Mouse (Mus musculus) kidney, embryonic 15.5 days (tissue): ENCODE measurements at regions not wholly inside any gene's neighbourhood (a gene's known extent, or its start where the extent isn't known, plus 50 kb on each side); places are given as distances from the start of the nearest gene placed in this dataset.

ENCODE experiments used
- ATAC-seq: fragments of 200-750 bp; cut with Nextera tagmentation; replicated peaks from 2 replicates; pipeline ENCODE4 v1.8.0; 2017; ENCODE audit warnings: moderate TSS enrichment; ENCODE audit not compliant: low FRiP score
- H3K27ac ChIP-seq: fragments of 300-500 bp; sonication (generic); 2 replicates; pipeline ENCODE4 v1.5.1; 2015; ENCODE audit warnings: mild to moderate bottlenecking, inconsistent platforms
- H3K27me3 ChIP-seq: fragments of 300-500 bp; sonication (generic); 2 replicates; pipeline ENCODE4 v1.6.1; 2015; ENCODE audit warnings: inconsistent platforms
- H3K36me3 ChIP-seq: fragments of 300-500 bp; sonication (generic); 2 replicates; pipeline ENCODE4 v1.6.1; 2015; ENCODE audit warnings: inconsistent platforms
- H3K4me1 ChIP-seq: fragments of 300-500 bp; sonication (generic); 2 replicates; pipeline ENCODE4 v1.6.1; 2015; ENCODE audit warnings: inconsistent platforms
- H3K4me2 ChIP-seq: fragments of 300-500 bp; sonication (generic); 2 replicates; pipeline ENCODE4 v1.6.1; 2015; ENCODE audit warnings: moderate library complexity, mild to moderate bottlenecking, inconsistent platforms
- H3K4me3 ChIP-seq: fragments of 300-500 bp; sonication (generic); replicated peaks from 2 replicates; pipeline ENCODE4 v1.5.1; 2015; ENCODE audit warnings: mild to moderate bottlenecking, inconsistent platforms
- H3K9ac ChIP-seq: fragments of 300-500 bp; sonication (generic); 2 replicates; pipeline ENCODE4 v1.6.1; 2015; ENCODE audit warnings: mild to moderate bottlenecking, inconsistent platforms
- H3K9me3 ChIP-seq: fragments of 300-500 bp; sonication (generic); replicated peaks from 2 replicates; pipeline ENCODE4 v1.6.1; 2016; ENCODE audit warnings: inconsistent platforms
- WGBS: fragments of 180-500 bp; shearing (Covaris S2); methylation state at CpG from one replicate; pipeline ENCODE4 v1.1.7; 2015; ENCODE audit warnings: mixed read lengths; 5-methylcytosine and 5-hydroxymethylcytosine counted together

DNA sequence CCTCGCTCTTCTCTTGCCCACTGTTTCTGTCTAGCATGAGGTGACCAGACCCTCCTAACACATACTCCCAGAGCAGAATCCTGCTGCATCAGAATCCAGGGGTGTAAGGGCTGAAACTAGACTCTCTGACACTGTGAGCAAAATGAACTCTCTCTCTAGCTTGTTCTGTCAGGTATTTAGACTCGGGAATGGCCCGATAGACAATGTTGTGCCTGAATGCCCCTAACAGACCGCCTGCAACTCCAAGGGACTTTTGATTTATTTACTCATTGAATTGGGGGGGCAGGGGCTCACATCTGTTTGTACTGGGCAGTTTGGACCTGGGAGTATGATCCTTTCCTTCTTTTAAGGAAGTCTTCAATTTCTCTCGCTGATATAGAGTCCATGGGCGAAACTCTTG, 469.3 kb upstream of the Trpc7 start:
- H3K27ac ChIP-seq = no peak overlapping the region
- H3K9ac ChIP-seq = no peak overlapping the region
- H3K4me1 ChIP-seq = no peaks in the 10 kb centered on the region
- ATAC-seq = no peak
- H3K36me3 ChIP-seq = no peaks in the 10 kb centered on the region
- WGBS = 66% methylated on average over 6 of the region's 6 CpGs
- no peaks in the 10 kb centered on the region for H3K27me3 ChIP-seq
- H3K4me2 ChIP-seq = no peak overlapping the region
- H3K9me3 ChIP-seq = no peaks in the 10 kb centered on the region
- H3K4me3 ChIP-seq = no peak overlapping the region

DNA sequence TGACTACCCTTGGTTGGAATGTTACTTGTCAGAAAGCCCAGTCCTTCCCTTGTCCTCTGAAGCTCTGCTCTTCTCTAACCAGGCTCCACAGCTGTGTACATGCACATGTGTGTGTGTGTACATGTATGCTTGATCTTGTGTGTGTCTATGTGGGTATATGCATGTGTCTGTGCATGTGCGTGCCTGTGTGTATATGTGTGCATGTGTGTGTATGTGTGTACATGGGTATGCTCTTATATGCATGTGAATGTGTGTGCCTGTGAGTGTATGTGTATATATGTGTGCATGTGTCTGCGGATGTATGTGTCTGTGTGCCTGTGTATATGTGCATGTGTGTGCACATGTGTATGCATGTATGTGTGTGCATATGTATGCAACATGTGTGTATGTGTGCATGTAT, 468.6 kb upstream of the Trpc7 start:
- 96% methylated on average over 2 of the region's 2 CpGs for WGBS
- no peak overlapping the region for H3K4me3 ChIP-seq

DNA sequence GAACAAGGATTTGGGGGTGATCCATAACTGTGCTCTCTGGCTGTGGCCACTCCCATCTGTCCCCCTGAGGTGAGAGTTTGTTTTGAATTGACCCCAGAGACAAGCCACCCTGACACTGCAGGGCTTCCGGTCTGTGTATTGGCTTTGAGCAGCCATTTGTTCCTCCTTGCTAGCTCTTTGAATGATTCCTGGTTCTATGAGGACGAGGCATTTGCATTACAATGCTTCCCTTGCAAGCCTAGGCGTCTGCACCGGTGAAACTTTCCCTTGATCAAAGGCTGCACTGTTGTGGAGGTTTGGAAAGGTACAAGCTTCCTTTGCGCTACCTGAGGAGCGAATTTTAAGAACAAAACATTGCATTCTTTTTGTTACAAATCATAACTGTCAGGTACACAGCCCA, 466.8 kb upstream of the Trpc7 start:
- Histone ChIP-seq H3K9ac (no peak overlapping the region), H3K27ac (no peak overlapping the region), H3K9me3 (no peaks in the 10 kb centered on the region), H3K4me2 (no peak overlapping the region), H3K27me3 (no peaks in the 10 kb centered on the region), H3K36me3 (no peaks in the 10 kb centered on the region), H3K4me1 (no peaks in the 10 kb centered on the region), H3K4me3 (no peak overlapping the region)
- WGBS = 29% methylated on average over 6 of the region's 6 CpGs
- no peak for ATAC-seq

More for the DNA sequence above, 468.6 kb upstream of the Trpc7 start:
- Histone ChIP-seq H3K9ac (no peak overlapping the region), H3K27ac (no peak overlapping the region), H3K27me3 (no peaks in the 10 kb centered on the region), H3K4me2 (no peak overlapping the region), H3K4me1 (no peaks in the 10 kb centered on the region), H3K9me3 (no peaks in the 10 kb centered on the region), H3K36me3 (no peaks in the 10 kb centered on the region)
- no peak for ATAC-seq

DNA sequence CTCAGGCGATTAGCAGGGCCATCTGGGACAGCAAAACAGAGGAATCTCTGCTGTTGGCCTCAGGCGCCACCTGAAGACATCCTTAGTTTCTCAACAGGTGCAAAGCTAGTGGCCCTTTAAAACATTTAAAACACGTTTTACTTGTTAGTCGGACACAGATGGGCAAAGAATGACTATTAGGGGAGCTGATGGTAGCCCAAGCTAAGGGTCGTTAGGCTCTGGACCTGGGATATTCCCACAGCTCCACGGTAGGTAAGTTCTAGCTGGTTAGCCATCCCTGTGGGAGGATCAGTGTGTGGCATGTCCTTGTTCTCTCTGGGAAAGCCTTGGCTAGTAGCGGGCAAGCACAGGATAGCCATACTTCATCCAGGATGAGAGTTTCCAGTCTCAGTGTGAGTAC, 465.5 kb upstream of the Trpc7 start:
- H3K9ac ChIP-seq = no peak overlapping the region
- H3K4me2 ChIP-seq = no peak overlapping the region
- H3K4me3 ChIP-seq = no peak overlapping the region
- WGBS = 74% methylated on average over 7 of the region's 7 CpGs
- no peaks in the 10 kb centered on the region for H3K36me3 ChIP-seq
- H3K27me3 ChIP-seq = no peaks in the 10 kb centered on the region
- no peaks in the 10 kb centered on the region for H3K4me1 ChIP-seq
- ATAC-seq = no peak
- no peak overlapping the region for H3K27ac ChIP-seq
- H3K9me3 ChIP-seq = no peaks in the 10 kb centered on the region

DNA sequence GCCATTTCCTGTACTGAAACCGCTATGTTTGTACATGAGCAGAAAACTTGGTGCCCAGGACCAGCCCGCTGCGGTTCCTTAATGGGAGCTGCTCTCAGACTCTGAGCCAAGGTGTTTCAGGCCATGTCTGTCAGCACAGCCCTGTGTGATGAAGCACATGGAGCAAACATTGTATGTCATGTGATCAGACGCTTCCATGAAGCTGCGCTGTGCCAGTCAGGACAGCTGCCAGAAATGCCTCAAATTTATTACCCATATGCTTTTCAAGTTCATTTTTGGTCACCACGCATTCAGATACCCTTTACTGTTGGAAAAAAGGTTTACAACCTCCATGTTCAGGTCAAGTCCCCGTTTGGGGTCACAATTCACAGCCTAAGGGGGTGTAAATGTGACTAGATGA, 458.8 kb upstream of the Trpc7 start:
- Histone ChIP-seq H3K9me3 (no peaks in the 10 kb centered on the region), H3K36me3 (no peaks in the 10 kb centered on the region), H3K4me1 (no peaks in the 10 kb centered on the region), H3K27ac (no peak overlapping the region), H3K4me2 (no peak overlapping the region), H3K4me3 (no peak overlapping the region), H3K27me3 (no peaks in the 10 kb centered on the region), H3K9ac (no peak overlapping the region)
- no peak for ATAC-seq
- 75% methylated on average over 7 of the region's 7 CpGs for WGBS

DNA sequence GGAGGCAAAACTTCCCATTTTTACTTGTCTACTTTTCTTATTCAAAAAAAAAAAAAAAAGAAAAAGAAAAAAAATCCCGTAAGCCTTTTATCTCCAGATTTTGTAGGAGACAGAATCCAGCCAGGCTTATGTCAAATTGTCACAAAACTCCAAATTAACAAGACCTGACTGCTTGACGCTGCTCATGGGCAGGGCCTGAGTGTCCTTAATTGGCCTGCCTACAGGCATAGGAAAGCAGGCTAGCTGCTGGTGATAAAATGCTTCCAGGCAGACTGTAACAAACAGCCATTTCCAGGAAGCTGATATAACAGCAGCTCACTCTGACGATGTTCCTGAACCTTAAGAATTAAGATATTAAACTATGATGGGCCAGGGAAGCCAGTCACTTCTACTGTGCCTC, 458.2 kb upstream of the Trpc7 start:
- WGBS = 48% methylated on average over 3 of the region's 3 CpGs

DNA sequence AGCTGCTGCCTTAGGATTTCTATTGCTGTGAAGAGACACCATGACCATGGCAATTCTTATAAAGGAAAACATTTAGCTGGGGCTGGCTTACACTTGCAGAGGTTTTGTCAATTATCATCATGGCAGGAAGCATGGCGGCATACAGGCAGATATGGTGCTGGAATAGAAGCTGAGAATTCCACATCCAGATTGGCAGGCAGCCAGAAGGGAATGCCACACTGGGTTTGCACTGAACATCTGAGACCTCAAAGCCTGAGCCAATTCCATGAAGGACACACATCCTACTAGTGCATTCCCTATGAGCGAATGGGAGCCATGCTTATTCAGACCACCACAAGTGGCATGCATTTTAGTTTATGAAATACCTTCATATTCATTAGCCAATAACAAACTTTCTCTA, 455.0 kb upstream of the Trpc7 start:
- Histone ChIP-seq H3K4me2 (no peak overlapping the region), H3K36me3 (no peaks in the 10 kb centered on the region), H3K4me1 (no peaks in the 10 kb centered on the region), H3K27me3 (no peaks in the 10 kb centered on the region), H3K9ac (no peak overlapping the region), H3K4me3 (no peak overlapping the region), H3K27ac (no peak overlapping the region), H3K9me3 (no peaks in the 10 kb centered on the region)
- WGBS = 87% methylated on average over 2 of the region's 2 CpGs
- no peak for ATAC-seq

More for the DNA sequence above, 458.2 kb upstream of the Trpc7 start:
- Histone ChIP-seq H3K4me2 (no peak overlapping the region), H3K9me3 (no peaks in the 10 kb centered on the region), H3K9ac (no peak overlapping the region), H3K36me3 (no peaks in the 10 kb centered on the region), H3K27ac (no peak overlapping the region), H3K4me3 (no peak overlapping the region), H3K27me3 (no peaks in the 10 kb centered on the region), H3K4me1 (no peaks in the 10 kb centered on the region)
- ATAC-seq = no peak

DNA sequence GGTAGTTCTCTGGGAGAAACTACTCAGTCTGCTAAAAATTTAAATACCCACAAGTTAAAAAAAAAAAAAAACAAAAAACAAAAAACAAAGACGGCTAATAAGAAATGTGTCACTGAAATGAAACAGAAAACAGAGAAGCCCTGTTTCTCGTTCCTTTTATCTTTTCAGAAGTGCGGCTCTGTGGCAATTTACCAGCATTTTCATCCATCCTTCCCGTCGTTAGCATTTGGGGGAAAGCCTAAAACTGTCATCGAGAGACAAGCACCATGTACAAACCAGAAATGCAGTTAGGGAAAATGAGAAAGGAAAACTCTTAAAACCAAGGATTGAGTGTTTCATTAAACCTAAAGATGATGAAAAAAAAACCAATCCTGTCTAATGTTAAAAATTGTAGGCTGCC, 442.9 kb upstream of the Trpc7 start:
- 71% methylated on average over 6 of the region's 6 CpGs for WGBS
- Histone ChIP-seq H3K9me3 (no peaks in the 10 kb centered on the region), H3K4me1 (no peaks in the 10 kb centered on the region), H3K27ac (no peak overlapping the region), H3K4me3 (no peak overlapping the region), H3K4me2 (no peak overlapping the region), H3K27me3 (no peaks in the 10 kb centered on the region), H3K36me3 (no peaks in the 10 kb centered on the region), H3K9ac (no peak overlapping the region)
- no peak for ATAC-seq

DNA sequence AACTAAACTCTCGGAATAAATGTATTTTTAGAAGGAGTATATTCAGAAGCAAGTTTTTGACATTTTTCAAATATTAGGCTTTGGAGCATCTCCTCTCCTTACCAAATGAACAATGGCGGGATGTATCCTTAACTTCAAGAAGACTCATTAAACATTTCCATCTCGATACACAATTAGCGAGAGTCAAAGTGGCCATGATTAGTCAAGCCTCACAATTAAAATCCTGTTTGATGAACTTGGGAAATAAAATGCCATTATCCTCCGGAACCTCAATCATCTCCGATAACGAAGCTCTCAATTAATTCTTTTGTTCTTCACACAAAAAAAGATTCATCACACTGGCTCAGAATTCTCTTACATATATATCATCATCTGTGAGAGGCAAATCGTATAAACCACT, 440.8 kb upstream of the Trpc7 start:
- Histone ChIP-seq H3K9me3 (no peaks in the 10 kb centered on the region), H3K4me1 (no peaks in the 10 kb centered on the region), H3K9ac (no peak overlapping the region), H3K36me3 (no peaks in the 10 kb centered on the region), H3K4me2 (no peak overlapping the region), H3K4me3 (no peak overlapping the region), H3K27ac (no peak overlapping the region), H3K27me3 (no peaks in the 10 kb centered on the region)
- ATAC-seq = no peak
- WGBS = 94% methylated on average over 8 of the region's 8 CpGs

DNA sequence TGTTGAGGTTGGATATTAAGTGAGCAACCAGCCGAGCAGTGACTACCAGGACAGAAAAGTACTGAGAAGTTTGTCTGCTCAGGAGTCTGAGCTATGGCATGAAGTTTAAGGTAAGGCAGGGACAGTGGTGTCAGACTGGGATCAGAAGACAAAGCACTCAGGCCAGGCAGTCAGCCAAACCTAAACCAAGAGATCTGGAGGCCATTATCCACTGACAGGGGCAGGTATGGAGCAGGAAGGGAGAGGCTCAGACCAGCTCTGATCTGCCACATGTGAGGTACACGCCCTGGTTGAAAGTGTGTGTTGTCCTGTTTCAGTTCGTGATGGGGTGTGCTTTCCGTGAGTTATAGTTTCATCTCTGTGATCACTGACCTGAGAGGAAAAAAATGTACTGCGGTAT, 437.2 kb upstream of the Trpc7 start:
- 73% methylated on average over 5 of the region's 5 CpGs for WGBS
- no peak overlapping the region for H3K9ac ChIP-seq
- no peaks in the 10 kb centered on the region for H3K36me3 ChIP-seq
- no peaks in the 10 kb centered on the region for H3K27me3 ChIP-seq
- H3K4me2 ChIP-seq = no peak overlapping the region
- no peak overlapping the region for H3K4me3 ChIP-seq
- H3K27ac ChIP-seq = no peak overlapping the region
- H3K9me3 ChIP-seq = no peaks in the 10 kb centered on the region
- H3K4me1 ChIP-seq = no peaks in the 10 kb centered on the region
- no peak for ATAC-seq

DNA sequence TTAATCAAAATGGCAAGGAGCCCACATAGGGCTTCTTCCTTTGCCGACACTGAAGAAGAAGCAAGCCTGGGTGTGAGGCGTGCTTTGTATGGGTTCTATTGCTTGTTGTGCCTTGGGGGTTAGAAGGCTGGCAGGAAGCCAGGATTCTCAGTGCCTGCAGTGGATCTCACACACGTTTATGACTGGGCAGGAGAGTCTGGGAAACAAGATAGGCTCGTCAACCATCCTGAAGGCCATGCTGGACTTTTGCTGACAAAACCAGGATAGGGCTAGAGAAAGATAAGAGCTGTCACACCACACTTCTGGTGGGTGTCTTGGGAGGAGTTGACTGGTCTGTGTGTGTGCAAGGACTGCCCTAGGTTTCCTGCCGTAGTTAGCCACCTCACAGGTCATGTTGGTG, 436.1 kb upstream of the Trpc7 start:
- Histone ChIP-seq H3K36me3 (no peaks in the 10 kb centered on the region), H3K4me3 (no peak overlapping the region), H3K27ac (no peak overlapping the region), H3K27me3 (no peaks in the 10 kb centered on the region), H3K9me3 (no peaks in the 10 kb centered on the region), H3K4me2 (no peak overlapping the region), H3K9ac (no peak overlapping the region), H3K4me1 (no peaks in the 10 kb centered on the region)
- no peak for ATAC-seq
- 65% methylated on average over 5 of the region's 5 CpGs for WGBS

DNA sequence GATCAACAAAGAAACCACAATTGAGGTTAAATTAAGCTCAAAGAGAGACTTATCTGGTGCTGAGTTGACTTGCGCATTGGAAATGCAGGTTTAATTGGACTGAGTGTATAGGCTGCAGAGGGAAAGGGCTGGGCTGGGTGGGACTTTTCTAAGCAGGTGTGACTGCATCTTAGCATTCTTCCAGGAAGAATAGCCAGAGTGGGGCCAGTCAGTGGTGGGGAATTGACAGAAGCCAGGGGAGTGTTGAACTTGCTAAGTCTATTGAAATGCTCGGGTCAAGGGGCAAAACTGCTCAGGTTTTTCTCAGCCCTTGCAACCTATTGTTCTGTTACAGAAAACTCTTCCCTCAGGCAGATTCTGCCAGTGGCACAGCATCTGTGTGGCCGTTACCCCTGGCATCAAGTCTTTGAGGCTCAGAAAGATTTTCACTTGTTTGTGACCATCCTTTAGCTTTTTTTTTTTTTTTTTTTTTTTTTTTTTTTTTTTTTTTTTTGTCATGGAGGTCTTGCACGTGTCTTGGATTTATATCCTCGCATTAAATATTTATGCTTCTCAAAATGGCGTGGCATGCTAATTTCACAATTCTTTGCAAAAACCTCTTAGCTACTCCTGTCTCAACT, 429.6 kb upstream of the Trpc7 start:
- Histone ChIP-seq H3K9ac (no peak overlapping the region), H3K4me2 (no peak overlapping the region), H3K9me3 (no peaks in the 10 kb centered on the region), H3K27ac (no peak overlapping the region), H3K27me3 (no peaks in the 10 kb centered on the region), H3K4me3 (no peak overlapping the region), H3K4me1 (no peaks in the 10 kb centered on the region), H3K36me3 (no peaks in the 10 kb centered on the region)
- ATAC-seq = no peak
- 79% methylated on average over 6 of the region's 6 CpGs for WGBS

DNA sequence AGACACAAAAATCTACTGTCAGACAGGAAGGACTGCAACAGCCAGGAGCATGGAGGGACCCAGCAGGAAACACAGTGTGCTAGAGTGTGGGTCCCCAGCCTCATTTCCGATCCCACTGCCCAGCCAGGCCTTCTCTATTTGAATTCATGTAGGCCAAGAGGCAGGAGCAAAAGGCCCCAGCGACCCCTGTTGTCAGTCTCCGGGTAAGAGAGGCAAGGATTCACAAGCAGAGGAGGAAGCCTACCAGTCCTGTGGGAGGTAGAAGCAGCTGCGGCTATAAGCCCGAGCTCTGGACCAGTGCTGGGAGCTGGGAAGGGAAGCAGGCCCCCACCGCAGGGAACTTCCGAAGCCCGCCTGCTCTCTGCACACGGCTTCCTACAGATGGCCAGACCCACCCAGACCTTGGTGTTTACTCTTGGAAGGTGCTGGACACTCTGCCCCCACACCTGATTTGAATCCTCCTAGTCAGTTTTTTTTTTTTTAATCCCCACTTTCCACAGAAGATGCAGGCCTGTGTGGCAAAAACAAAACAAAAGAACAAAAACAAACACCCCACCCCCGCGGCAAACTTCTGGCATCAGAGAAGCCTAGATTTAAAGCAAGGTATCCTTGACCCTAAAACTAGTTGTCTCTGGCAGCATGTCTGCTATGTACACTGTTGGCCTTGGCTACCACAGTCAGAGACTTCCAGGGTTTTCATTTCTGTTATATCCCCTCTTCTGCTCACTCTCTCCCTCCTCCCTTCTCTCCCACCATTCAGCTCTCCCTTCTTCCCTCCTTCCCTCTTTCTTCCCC, 420.6 kb upstream of the Trpc7 start:
- 0 out of 2 replicates have a peak, but pooled peaks cover 4% of the 10 kb centered on the region for H3K4me1 ChIP-seq
- no peak overlapping the region for H3K4me2 ChIP-seq
- no peaks in the 10 kb centered on the region for H3K9me3 ChIP-seq
- H3K27ac ChIP-seq = no peak overlapping the region
- no peaks in the 10 kb centered on the region; the same call in 1 of the 2 replicates for H3K27me3 ChIP-seq
- H3K4me3 ChIP-seq = no peak overlapping the region
- WGBS = 35% methylated on average over 11 of the region's 11 CpGs
- H3K9ac ChIP-seq = no peak overlapping the region
- no peaks in the 10 kb centered on the region for H3K36me3 ChIP-seq
- ATAC-seq = no peak
